Mouse (Mus musculus) monocyte, adult 2 months (primary cell): ENCODE data around the gene Bpifb5.
"Not testable (repeated sequence)": the region's sequence is repeated elsewhere in the genome, so short reads cannot be mapped to it uniquely, and the experiment has no call there.

ENCODE experiments used
- DNase-seq, 2 experiments: peaks; one replicate each; pipeline ENCODE4 v3.0.0; 2022; ENCODE audit warnings: low spot score in 2 of 2, low read depth in 1 of 2

Bpifb5 gene

GRCm38 (mm10) chr2:154240771-154241170, 17.2 kb downstream of the Bpifb5 start:
- DNase-seq = no peak

DNA sequence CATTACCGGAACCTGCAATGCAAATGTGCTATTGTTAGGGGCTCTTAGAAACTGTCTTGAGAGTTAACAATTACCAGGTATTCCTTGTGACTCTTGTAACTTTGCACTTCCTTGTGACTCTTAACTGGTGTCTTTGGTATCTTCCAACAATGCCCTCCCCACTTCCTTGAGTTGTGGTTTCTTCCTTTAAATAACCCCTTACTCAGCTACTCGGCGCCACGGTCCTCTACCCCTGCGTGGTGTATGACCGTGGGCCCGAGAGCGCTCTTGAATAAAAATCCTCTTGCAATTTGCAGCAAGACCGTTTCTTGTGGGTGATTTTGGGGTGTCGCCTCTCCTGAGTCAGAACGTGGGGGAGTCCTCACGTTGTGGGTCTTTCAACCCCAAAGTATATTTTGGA, 19.2 kb downstream of the Bpifb5 start:
- not testable (repeated sequence) for DNase-seq

GRCm38 (mm10) chr2:154243356-154244036, 20.0 kb downstream of the Bpifb5 start:
- no peak for DNase-seq

DNA sequence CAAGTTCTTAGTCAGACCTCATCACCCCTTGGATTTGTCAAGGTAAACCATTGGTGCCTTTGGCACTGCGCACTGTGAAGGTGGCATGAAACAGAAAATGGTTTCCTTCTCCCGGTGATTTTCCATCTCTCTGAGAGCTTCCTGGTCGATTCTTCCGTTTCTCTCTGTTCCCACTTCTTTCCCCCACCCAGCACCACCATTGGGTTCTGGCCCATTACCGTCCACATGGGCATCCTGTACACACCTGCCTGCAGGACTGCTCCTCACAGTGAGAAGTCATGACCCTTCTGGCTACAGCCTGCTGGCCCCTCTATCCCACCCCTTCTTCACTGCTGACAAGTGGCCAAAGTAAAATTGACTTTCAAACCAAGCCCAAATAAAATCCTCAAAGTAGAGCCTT, 21.8 kb downstream of the Bpifb5 start:
- no peak for DNase-seq

- DNase-seq = not testable (repeated sequence)
These were observed 31.7 kb downstream of the Bpifb5 start for GRCm38 (mm10) chr2:154255254-154255653.

GRCm38 (mm10) chr2:154255770-154256169, 32.2 kb downstream of the Bpifb5 start:
- DNase-seq = no peak

- not testable (repeated sequence) for DNase-seq
These were observed 34.0 kb downstream of the Bpifb5 start, which contains the start of gene Bpifb9a for GRCm38 (mm10) chr2:154257554-154257953. TSS of gene Bpifb9a (plus strand) at chr2:154257854.

- DNase-seq = not testable (repeated sequence)
These were observed 40.9 kb downstream of the Bpifb5 start for GRCm38 (mm10) chr2:154264397-154264796.
